Mouse (Mus musculus) limb, embryonic 10.5 days (tissue): Measurements from ENCODE around the gene Npy. TPM values are rescaled to one million over a fixed set of nuclear protein-coding genes. Genes with fewer than 3 reads are reported as not detected.

Experiments
- DNase-seq: peaks from one replicate; pipeline ENCODE4 v3.0.0-alpha.2; 2017; ENCODE audit warnings: low spot score
- H3K27ac ChIP-seq: fragments of 300-500 bp; sonication (generic); 2 replicates; pipeline ENCODE4 v1.5.1; 2016; ENCODE audit warnings: mild to moderate bottlenecking
- H3K27me3 ChIP-seq: fragments of 300-500 bp; sonication (generic); 2 replicates; pipeline ENCODE4 v1.6.1; 2016; ENCODE audit warnings: low read depth, mild to moderate bottlenecking; ENCODE audit not compliant: poor library complexity, severe bottlenecking
- H3K36me3 ChIP-seq: fragments of 300-500 bp; sonication (generic); 2 replicates; pipeline ENCODE4 v1.6.1; 2016; ENCODE audit warnings: mild to moderate bottlenecking, moderate library complexity
- H3K4me1 ChIP-seq: fragments of 300-500 bp; sonication (generic); 2 replicates; pipeline ENCODE4 v1.6.1; 2016
- H3K4me3 ChIP-seq: fragments of 300-500 bp; sonication (generic); 2 replicates; pipeline ENCODE4 v1.5.1; 2016; ENCODE audit warnings: mild to moderate bottlenecking, moderate library complexity
- H3K9me3 ChIP-seq: fragments of 300-500 bp; sonication (generic); replicated peaks from 2 replicates; pipeline ENCODE4 v1.6.1; 2016; ENCODE audit warnings: mild to moderate bottlenecking
- WGBS: fragments of 180-500 bp; shearing (Covaris S2); methylation state at CpG from one replicate; pipeline ENCODE4 v1.1.7; 2016; 5-methylcytosine and 5-hydroxymethylcytosine counted together
- polyA plus RNA-seq: library from polyadenylated mRNA; unstranded; fragments of >200 nt; fragmentation: Nextera tagmentation; extraction: Ambion mirVana; gene quantifications from 2 replicates; pipeline ENCODE4 v1.2.1, GENCODE M21; 2016

Npy gene
- not detected in 2 replicates for polyA plus RNA-seq

DNA sequence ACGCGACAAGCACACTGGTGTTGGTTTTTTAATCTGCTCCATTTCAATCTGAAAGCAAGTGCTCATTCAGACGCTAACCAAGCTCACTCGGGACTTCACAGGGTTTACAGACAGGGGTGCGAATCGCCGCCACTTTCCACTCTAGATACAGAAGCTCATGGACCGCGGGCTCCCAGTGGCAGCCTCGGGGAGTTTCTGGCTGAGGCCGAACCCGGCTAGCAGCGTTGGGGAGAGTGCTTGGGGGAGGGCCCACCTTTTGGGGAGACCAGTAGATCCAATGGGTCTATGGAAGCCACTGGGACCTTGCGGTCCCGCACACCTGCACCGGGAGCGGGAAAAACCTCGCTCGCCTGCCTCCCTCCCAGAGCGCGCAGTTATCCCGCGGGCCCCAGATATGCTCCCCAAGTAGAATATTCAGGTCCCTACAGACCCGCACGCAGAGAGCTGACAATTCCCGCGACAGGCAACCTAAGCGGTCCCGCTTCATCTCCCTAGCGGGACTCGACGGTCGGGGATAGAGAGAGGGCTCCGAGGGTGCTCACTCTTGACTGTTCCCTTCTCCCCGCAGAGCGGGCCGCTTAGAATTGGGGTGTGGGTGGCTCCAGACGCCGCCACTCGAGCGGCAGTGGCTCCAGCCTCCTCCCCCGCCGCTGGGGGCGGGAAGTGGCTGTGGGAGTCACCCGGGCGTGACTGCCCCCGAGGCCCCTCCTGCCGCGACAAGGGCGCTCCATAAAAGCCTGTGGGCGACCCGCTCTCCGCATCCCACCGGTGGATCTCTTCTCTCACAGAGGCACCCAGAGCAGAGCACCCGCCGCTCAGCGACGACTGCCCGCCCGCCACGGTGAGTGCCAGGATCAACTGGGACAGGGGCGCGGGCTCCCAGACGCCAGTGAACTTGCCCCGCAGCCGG lies at the start of gene Npy:
TSS of gene Npy (plus strand) at position 750 of the 910 bp plus-strand sequence.
- H3K9me3 ChIP-seq, result no peaks in the 10 kb centered on the region
- peak; percentile 60 for DNase-seq
- peak within 1 kb of the TSS; percentile 49 for H3K4me3 ChIP-seq
- WGBS, result under 1% methylated on average over 61 of the region's 66 CpGs
- peaks cover 12% of the 10 kb centered on the region for H3K4me1 ChIP-seq
- no peaks in the 10 kb centered on the region for H3K36me3 ChIP-seq
- H3K27ac ChIP-seq, result peak within 1 kb of the TSS; percentile 5; the same call in 1 of the 2 replicates
- H3K27me3 ChIP-seq, result peaks cover 88% of the 10 kb centered on the region

DNA sequence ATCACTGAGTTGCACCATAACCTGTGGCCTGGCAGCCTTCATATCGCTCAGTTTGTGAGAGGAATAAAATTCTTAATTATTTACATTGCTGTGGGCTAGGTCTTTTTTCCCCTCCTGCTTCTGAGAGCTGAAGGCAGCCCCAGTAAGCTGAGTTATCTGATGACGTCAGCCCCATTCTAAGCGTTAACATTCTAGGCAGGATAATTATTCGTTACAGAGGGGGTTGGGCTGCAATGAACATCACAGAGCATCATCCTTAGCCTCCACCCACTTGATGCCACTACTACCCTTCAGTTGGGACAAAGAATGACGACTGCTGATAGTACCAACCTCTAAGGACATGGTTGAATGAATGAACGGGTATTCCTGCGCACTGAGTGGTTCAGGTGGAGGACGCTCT lies 47.5 kb upstream of the Npy start:
- 72% methylated on average over 8 of the region's 8 CpGs for WGBS
- Histone ChIP-seq H3K4me1 (peaks cover 18% of the 10 kb centered on the region), H3K4me3 (no peak overlapping the region), H3K27me3 (no peaks in the 10 kb centered on the region), H3K36me3 (no peaks in the 10 kb centered on the region), H3K9me3 (no peaks in the 10 kb centered on the region), H3K27ac (no peak overlapping the region)
- DNase-seq, result no peak

GRCm38 (mm10) chr6:49778109-49778508 lies 44.4 kb upstream of the Npy start:
- H3K27ac ChIP-seq, result no peak overlapping the region
- DNase-seq, result no peak
- no peaks in the 10 kb centered on the region for H3K27me3 ChIP-seq
- WGBS, result 78% methylated on average over 13 of the region's 13 CpGs
- no peaks in the 10 kb centered on the region for H3K9me3 ChIP-seq
- H3K36me3 ChIP-seq, result no peaks in the 10 kb centered on the region
- no peak overlapping the region for H3K4me3 ChIP-seq
- peaks cover 18% of the 10 kb centered on the region for H3K4me1 ChIP-seq

GRCm38 (mm10) chr6:49778729-49779128 lies 43.8 kb upstream of the Npy start:
- H3K9me3 ChIP-seq, result no peaks in the 10 kb centered on the region
- 93% methylated on average over 9 of the region's 9 CpGs for WGBS
- no peak overlapping the region for H3K27ac ChIP-seq
- H3K4me1 ChIP-seq, result peaks cover 17% of the 10 kb centered on the region
- no peaks in the 10 kb centered on the region for H3K27me3 ChIP-seq
- no peaks in the 10 kb centered on the region for H3K36me3 ChIP-seq
- DNase-seq, result no peak
- no peak overlapping the region for H3K4me3 ChIP-seq

GRCm38 (mm10) chr6:49779606-49780005 lies 42.9 kb upstream of the Npy start:
- 42% methylated on average over 7 of the region's 7 CpGs for WGBS
- no peaks in the 10 kb centered on the region for H3K9me3 ChIP-seq
- H3K36me3 ChIP-seq, result no peaks in the 10 kb centered on the region
- no peak overlapping the region for H3K27ac ChIP-seq
- H3K4me3 ChIP-seq, result no peak overlapping the region
- no peaks in the 10 kb centered on the region for H3K27me3 ChIP-seq
- DNase-seq, result no peak
- H3K4me1 ChIP-seq, result peaks cover 14% of the 10 kb centered on the region

GRCm38 (mm10) chr6:49780846-49781400 lies 41.6 kb upstream of the Npy start:
- H3K27me3 ChIP-seq, result no peaks in the 10 kb centered on the region
- H3K9me3 ChIP-seq, result no peaks in the 10 kb centered on the region
- no peak overlapping the region for H3K4me3 ChIP-seq
- DNase-seq, result no peak
- 94% methylated on average over 9 of the region's 9 CpGs for WGBS
- H3K4me1 ChIP-seq, result peaks cover 14% of the 10 kb centered on the region
- no peak overlapping the region for H3K27ac ChIP-seq
- H3K36me3 ChIP-seq, result no peaks in the 10 kb centered on the region

DNA sequence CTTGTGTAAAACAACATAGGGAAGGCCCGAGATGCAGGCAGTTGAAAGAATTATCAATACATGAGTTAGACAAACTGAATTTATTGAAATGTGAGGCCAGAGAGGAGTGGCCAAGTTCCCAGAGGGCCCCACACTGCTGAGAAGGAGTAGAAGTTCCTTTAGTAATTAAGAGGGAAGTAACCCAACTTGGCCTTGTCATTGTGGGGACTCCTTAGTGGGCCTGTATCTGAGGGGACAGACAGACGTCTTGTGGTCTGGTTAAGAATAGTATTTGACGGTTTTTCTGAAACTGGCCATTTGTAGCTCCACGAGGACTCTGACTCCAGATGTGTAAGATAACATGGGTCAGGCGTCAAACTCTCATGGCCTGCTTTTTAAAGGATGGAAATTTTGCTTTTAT lies 40.7 kb upstream of the Npy start:
- no peak overlapping the region for H3K27ac ChIP-seq
- no peak overlapping the region for H3K4me3 ChIP-seq
- 88% methylated on average over 5 of the region's 5 CpGs for WGBS

GRCm38 (mm10) chr6:49782679-49783078 lies 39.8 kb upstream of the Npy start:
- H3K27me3 ChIP-seq, result no peaks in the 10 kb centered on the region
- no peaks in the 10 kb centered on the region for H3K36me3 ChIP-seq
- peaks cover 14% of the 10 kb centered on the region for H3K4me1 ChIP-seq
- 91% methylated on average over 7 of the region's 7 CpGs for WGBS
- no peak overlapping the region for H3K4me3 ChIP-seq
- no peak overlapping the region for H3K27ac ChIP-seq
- DNase-seq, result no peak
- no peaks in the 10 kb centered on the region for H3K9me3 ChIP-seq

More for the DNA sequence above, 40.7 kb upstream of the Npy start:
- Histone ChIP-seq H3K36me3 (no peaks in the 10 kb centered on the region), H3K4me1 (peaks cover 14% of the 10 kb centered on the region), H3K9me3 (no peaks in the 10 kb centered on the region), H3K27me3 (no peaks in the 10 kb centered on the region)
- DNase-seq, result no peak

GRCm38 (mm10) chr6:49792524-49792923 lies 30.0 kb upstream of the Npy start:
- no peaks in the 10 kb centered on the region for H3K36me3 ChIP-seq
- no peak overlapping the region for H3K27ac ChIP-seq
- WGBS, result 89% methylated on average over 12 of the region's 12 CpGs
- H3K4me3 ChIP-seq, result no peak overlapping the region
- no peak for DNase-seq
- no peaks in the 10 kb centered on the region for H3K4me1 ChIP-seq
- no peaks in the 10 kb centered on the region for H3K27me3 ChIP-seq
- H3K9me3 ChIP-seq, result no peaks in the 10 kb centered on the region

DNA sequence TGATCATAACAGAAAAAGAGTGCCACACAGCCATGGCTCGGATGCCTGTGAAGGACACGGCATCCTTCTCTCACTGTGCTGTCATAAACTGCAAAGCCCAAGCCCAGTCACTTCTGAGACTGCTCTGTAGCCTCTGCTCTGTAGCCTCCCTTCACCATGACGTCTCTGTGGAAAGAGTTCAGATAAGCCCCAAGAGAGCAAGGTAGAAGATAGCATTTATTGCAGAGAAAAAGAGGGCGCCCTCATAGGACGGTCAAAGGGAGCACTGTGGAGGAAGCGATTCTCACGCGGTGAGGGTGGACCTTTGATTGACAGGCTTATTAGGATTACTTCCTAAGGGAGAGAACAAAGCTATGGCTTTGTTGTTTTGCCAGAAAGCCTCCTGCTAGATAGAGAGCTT lies 18.4 kb upstream of the Npy start:
- Histone ChIP-seq H3K9me3 (no peaks in the 10 kb centered on the region), H3K36me3 (no peaks in the 10 kb centered on the region), H3K27me3 (peaks cover 15% of the 10 kb centered on the region; the same call in 1 of the 2 replicates), H3K27ac (no peak overlapping the region), H3K4me1 (peaks cover 11% of the 10 kb centered on the region), H3K4me3 (no peak overlapping the region)
- WGBS, result 67% methylated on average over 8 of the region's 8 CpGs
- no peak for DNase-seq

GRCm38 (mm10) chr6:49808076-49808475 lies 14.4 kb upstream of the Npy start:
- Histone ChIP-seq H3K27me3 (peaks cover 23% of the 10 kb centered on the region; the same call in 1 of the 2 replicates), H3K4me1 (peaks cover 11% of the 10 kb centered on the region), H3K27ac (no peak overlapping the region), H3K36me3 (no peaks in the 10 kb centered on the region), H3K9me3 (no peaks in the 10 kb centered on the region), H3K4me3 (peak overlapping the region; percentile 40)
- 18% methylated on average over 13 of the region's 13 CpGs for WGBS
- no peak for DNase-seq

DNA sequence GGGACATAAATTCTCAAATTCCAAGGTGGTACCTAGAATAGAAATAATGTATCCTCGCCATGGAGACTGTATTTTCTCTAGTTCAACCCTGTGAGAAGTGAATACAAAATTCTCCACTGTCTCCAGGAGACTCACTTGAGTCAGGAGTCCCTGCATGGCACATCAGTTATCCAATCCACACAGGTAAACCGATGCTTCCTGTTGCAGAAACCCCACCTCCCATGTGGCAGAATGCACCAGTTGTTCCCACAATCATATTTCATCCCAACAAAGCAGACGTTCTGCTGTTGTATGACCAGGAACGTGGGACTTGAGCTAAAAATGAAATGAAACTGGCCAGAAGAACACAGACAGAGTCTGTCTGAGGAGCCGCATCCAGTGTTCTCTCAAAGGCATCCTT lies 5.3 kb upstream of the Npy start:
- Histone ChIP-seq H3K9me3 (no peaks in the 10 kb centered on the region), H3K27ac (no peak overlapping the region), H3K27me3 (peaks cover 54% of the 10 kb centered on the region), H3K36me3 (no peaks in the 10 kb centered on the region), H3K4me3 (no peak overlapping the region), H3K4me1 (peaks cover 4% of the 10 kb centered on the region)
- DNase-seq, result no peak
- WGBS, result 82% methylated on average over 5 of the region's 5 CpGs

- peaks cover 58% of the 10 kb centered on the region for H3K27me3 ChIP-seq
- WGBS, result 74% methylated on average over 6 of the region's 6 CpGs
- H3K36me3 ChIP-seq, result no peaks in the 10 kb centered on the region
- peaks cover 9% of the 10 kb centered on the region for H3K4me1 ChIP-seq
- DNase-seq, result no peak
- no peaks in the 10 kb centered on the region for H3K9me3 ChIP-seq
- H3K4me3 ChIP-seq, result no peak overlapping the region
- H3K27ac ChIP-seq, result no peak overlapping the region
Measured at GRCm38 (mm10) chr6:49817625-49818024, 4.9 kb upstream of the Npy start.
